Mouse (Mus musculus): ENCODE measurements around the gene Ankrd7.
A peak's percentile ranks its signal among the peaks of the same experiment; 100 is the strongest.
"Not testable (repeated sequence)": the region's sequence is repeated elsewhere in the genome, so short reads cannot be mapped to it uniquely, and the experiment has no call there.

The Ankrd7 gene

DNA sequence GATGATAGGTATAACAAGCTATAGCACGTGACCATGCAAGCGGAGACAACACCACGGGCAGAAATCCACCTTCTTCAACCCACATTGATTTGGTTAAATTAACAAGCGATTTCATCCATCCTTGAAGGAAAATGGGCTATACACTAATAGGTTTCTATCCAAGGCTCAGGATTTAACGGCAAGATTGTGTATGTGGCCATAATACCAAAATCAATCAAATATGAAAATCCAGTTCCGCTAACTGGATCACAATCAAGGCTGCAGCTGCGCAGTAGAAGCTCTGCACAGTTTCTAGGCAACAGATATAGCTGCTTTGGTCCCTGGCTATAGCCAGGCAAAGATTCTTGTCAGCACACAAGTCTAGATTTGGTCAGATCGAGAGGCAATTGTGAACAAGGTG is at the start of gene Ankrd7:
Ankrd7 (plus strand) TSS at position 301 of the 400 bp plus-strand sequence.
- no peak for DNase-seq (ENCODE audit: low read depth, low spot score)

DNA sequence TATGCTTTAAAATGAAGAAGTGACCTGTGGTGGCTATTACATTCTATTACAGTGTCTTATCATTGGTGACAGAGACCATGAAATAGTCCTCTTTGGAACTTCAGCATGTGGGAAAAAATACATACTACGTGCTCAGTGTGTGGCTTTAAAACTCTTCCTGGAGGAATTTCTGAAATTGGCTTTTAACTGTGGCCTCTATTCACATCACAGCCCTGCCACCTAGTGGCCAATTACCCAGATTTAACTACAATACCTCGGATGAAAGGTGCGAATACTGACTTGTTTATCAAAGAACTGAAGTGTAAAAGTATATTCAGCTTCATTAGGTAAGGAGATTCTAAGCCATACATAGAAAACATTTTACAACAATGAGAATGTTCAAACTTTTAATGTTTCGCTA is 46.8 kb upstream of the Ankrd7 start:
- peak; percentile 27 for DNase-seq (ENCODE audit: low read depth, low spot score)

GRCm38 (mm10) chr6:18820246-18820645 is 45.9 kb upstream of the Ankrd7 start:
- DNase-seq (ENCODE audit: low read depth, low spot score): no peak

GRCm38 (mm10) chr6:18822812-18823211 is 43.3 kb upstream of the Ankrd7 start:
- no peak for DNase-seq (ENCODE audit: low read depth, low spot score)

- no peak for DNase-seq (ENCODE audit: low read depth, low spot score)
These were observed 33.2 kb upstream of the Ankrd7 start for GRCm38 (mm10) chr6:18832958-18833357.

GRCm38 (mm10) chr6:18844529-18844928 is 21.6 kb upstream of the Ankrd7 start:
- not testable (repeated sequence) for DNase-seq (ENCODE audit: low read depth, low spot score)

DNA sequence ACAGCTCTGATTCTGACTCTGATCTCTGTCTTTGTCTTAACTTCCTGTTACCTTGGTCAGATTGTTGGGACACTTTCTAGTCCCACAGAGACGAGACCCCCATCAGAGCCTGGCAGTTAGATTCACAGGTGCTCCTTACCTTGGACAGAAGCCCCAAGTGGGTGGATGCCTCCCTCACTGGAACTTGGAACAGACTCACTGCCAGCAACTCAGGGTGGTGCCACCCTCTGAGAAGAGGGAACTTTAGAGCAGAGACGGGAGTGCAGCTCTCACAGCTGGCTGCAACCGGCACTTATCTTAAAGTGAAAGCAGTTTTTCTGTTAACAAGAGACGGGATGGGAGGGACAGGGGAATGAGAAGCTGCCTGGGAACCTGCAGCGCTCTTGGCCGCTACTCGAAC is 20.5 kb upstream of the Ankrd7 start:
- not testable (repeated sequence) for DNase-seq (ENCODE audit: low read depth, low spot score)

DNA sequence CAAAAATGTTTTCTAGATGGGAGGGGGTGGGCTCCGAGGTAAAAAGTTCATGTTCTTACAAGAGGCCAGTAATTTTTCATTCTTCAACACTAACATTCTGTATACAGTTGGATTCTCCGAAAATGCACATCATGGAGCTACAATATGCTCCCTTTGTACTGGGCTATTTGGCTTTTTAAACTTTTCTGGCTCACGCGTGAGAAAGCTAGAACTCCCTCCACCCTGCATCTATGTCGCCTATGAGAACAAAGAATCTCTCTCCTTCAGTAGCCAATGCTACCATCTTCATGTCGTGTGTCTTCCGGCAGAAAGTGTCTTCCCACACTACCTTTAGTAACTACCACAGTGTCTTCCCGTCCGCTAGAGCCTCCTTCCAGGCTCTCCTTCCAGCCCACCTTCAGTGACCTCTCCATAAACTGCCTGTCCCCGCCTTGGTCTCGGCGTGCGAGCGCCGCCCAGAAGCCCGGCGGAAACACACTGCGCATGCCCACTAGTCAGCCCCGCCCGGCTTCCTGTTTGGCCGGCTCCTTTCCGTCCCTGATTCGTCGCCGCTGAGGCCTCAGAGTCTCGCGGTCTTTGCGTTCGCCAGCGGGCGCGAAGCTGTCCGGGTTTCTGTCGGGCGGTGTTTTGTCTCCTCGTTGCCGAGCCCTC is 17.9 kb upstream of the Ankrd7 start, which contains the start of gene Lsm8:
Lsm8 (plus strand) TSS at position 529 of the 651 bp plus-strand sequence.
- DNase-seq (ENCODE audit: low read depth, low spot score): peak; percentile 97

- no peak for DNase-seq (ENCODE audit: low read depth, low spot score)
These were observed 17.4 kb upstream of the Ankrd7 start for GRCm38 (mm10) chr6:18848702-18849061.

- DNase-seq (ENCODE audit: low read depth, low spot score): no peak
These were observed 10.8 kb upstream of the Ankrd7 start for GRCm38 (mm10) chr6:18855323-18855722.

DNA sequence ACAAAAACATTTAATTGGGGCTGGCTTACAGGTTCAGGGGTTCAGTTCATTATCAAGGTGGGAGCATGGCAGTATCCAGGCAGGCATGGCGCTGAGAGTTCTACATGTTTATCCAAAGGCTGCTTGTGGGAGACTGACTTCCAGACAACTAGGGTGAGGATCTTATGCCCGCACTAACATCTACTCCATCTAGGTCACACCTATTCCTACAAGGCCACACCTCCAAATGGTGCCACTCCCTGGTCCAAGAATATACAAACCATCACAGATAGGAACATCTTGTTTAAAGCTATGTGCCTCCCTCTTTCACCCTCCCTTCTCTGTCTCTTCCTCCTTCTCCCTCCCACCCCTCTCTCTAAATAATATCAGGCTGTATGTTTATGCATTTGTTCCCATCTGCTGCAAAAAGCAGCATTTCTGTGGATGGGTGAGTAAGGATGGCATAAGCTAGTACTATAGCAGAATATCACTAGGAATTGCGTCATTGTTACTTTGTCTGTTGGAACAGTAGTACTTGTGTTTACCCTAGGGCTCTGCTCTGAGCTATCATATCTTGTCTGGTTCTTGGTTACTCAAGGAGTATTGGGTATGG is 9.5 kb upstream of the Ankrd7 start:
- no peak for DNase-seq (ENCODE audit: low read depth, low spot score)

DNA sequence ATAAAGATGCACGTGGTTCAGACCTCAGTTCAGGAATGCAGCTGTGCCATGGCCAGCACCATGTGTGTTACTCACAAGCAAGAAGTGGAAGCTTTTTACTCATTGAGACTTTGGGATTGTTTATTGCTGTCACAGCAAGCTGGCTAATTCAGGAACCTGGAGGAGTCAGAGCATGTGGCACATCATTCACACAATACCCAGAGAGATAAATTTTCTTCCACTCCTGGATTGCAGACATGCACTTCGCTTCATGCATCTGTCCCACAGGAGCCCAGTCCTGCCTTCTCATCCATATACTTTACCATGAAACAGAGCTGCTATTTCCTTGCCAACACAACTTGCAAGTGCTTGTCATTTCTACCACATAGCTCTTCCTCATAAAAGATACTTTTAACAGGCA is 22.9 kb downstream of the Ankrd7 start:
- no peak for DNase-seq (ENCODE audit: low read depth, low spot score)

DNA sequence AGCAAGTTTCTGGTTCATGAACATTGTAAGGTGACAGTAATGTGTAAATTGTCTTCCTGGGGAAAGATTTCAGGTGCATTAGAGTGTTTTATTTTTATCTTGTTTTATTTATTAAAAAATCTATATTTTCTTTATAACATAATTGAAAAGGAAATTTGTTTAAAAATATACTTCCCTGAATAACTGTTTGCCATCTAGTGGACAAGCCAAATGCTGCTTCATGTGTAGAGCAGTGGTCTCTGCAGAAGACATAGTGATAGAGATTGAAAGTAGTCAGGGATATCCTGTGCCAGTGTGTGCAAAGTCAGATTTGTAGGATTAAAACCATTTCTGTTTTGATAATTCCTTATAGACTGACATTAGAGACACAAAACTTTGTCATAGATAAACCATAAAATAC is 28.0 kb downstream of the Ankrd7 start:
- DNase-seq (ENCODE audit: low read depth, low spot score): no peak

DNA sequence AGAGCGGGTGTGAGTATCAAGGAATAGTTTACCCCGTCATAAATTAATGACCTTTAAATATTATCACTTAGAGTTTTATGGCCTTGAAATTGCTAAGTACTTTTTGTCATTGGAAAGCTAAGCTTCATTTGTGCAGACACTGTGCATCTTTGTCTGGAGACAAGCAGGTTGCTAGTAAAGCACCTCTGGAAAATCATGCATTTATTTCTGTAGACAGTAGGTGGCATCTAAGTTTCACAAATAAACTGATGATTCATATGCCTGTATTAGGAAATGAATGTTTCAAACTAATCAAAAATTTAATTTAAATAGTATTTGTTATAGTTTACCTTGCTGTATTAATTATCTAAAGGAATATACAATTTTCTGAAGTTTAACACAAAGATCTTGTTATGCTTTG is 41.1 kb downstream of the Ankrd7 start:
- DNase-seq (ENCODE audit: low read depth, low spot score): no peak

DNA sequence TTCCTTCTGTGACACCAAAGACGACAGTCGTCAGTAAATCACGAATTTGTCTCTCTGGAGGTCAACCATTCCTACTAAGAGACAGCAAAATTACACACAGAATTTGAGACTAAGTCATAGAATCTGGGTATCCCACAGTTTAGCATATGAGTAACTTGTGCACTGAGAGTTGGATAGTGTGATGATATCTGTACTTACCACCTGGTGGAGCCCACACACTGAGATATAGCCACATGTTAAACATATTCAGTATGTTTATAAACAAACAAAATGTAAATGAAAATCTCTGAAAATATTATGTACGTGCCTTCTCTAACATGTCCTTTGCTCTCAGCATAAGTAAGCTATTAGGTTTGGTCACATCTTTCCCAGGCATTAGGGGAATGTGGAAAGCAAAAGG is 47.1 kb downstream of the Ankrd7 start:
- no peak for DNase-seq (ENCODE audit: low read depth, low spot score)

DNA sequence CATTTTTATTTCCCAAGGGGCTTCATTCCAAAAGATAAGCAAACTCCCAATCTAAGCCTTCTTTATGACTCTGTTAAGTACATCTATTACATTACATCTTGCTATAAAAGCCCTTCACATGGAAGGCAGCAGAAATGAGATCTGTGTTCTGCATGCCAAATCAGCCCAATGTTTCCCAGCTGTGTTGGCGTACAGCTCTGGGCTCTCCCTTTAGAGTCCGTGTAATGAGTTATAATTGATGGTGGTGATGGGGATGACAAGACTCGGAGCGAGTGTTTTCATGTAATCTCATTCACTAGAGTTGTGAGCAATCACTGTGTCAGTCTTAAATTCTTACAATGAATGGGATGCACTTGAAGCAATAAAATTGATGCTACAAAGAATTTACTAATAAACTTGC is 49.9 kb downstream of the Ankrd7 start:
- DNase-seq (ENCODE audit: low read depth, low spot score): no peak

- DNase-seq (ENCODE audit: low read depth, low spot score): no peak
These were observed 50.4 kb downstream of the Ankrd7 start for GRCm38 (mm10) chr6:18916471-18916870.
